Mouse (Mus musculus) frontal cortex, adult (tissue): Measurements from ENCODE around the gene Ncln.

Experiments used
- ATAC-seq: cut with Nextera tagmentation; 2 replicates; pipeline ENCODE4 v1.9.2; 2017; ENCODE audit warnings: mild to moderate bottlenecking, moderate library complexity, mixed read lengths; ENCODE audit not compliant: low TSS enrichment

Gene Ncln

DNA sequence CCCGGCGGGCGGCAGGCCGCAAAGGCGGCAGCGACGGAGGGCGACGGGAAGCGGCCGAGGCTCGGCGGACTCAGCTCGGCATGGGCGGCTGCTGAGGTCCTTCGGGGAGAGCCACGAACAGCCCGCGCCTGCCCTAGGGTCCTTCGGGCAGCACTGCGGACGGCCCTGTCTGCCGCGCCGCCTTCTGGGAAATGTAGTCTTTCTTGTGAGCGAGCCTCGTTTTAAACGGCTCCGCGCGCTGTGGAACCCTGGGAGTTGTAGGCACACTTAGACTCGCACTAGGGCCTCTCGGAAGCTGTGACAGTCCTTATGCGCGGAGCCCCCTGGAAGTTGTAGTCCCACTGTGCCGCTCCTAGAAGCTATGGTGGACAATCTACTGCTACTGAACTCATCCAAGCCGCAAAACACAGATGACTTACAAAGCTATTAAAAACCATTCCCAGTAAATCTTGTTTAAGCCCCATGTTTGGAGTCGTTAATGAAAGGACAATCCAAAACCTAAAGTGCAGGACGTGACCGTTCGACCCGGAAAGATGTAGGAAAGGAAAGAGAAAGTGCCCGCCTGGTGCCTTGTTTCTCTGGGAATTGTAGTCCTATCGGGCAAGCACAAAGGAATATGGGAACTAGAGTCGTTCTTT is at the start of gene Ncln:
Gene Ncln, minus strand, starts transcription at position 129 of the 638 bp plus-strand sequence.
- ATAC-seq = peak; percentile 92

DNA sequence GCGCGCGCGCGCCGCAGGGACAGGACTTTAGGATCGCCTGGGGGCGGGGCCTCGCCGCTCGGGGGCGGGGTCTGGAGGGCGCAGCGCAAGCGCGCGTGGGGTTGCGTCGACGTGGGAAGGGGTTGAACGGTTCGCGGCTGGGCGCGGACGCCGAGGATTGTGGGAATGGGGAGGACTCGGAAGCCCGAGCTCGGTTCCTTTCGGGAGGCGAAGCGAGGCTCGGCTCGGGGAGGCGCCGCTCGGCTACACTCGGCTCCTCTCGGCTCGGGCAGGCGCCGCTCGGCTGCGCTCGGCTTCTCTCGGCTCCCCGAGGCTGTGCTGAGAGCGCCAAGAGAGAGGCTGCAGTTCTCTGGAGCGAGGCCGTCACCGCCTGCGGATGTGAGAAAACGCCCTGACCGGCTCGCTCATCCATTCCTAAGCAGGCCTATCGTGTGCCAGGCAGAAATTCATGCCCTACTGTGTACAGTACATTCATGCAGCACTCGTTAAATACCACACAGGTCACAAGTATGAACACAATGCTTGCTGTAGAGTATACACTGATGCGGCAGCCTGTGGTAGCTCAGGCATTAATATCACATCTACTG is 49.1 kb upstream of the Ncln start, which contains the start of gene Gna11:
Gene Gna11, minus strand, starts transcription at position 30 of the 587 bp plus-strand sequence.
- ATAC-seq = peak; percentile 94

DNA sequence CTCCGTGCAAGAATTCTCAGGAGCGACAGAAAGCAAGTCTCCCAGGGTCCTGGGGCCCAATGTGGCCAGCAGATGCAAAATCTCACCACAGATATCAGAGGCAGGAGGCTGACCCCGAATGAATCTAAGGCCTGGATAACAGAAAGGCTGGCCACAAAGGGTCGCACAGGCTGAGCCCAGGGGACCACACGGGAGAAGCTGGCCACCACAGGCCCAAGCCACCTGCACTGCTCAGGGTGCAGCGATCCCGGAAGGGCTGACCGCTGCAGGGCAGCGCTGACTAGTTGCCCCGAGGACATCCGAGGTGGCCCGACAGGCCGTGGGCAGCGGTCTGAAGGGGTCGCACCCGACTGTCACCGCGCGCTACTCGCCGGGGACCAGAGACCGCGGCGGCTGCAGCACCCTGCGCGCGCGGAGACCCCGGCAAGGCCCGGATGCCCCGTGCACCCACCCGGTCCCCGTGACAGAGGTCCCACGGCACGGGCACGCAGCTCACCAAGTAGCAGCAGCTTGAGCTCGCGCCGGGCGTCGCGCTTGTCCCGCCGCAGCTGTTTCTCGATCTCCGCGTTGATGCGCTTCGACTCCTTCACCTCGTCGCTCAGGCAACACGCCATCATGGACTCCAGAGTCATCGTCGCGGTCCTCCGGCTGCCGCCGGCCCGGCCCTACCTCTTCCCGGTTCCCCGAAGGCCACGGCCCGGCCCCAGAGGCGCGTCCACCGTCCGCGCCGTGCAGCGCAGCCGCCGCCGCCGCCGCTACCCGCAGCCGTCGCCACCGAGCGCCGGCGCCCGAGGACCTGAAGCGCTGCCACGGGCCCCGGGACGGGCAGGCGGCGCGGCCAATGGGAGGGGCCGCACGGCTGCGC is 48.3 kb upstream of the Ncln start:
- 0 out of 2 replicates have a peak, but pooled peaks have one; percentile 0 for ATAC-seq

DNA sequence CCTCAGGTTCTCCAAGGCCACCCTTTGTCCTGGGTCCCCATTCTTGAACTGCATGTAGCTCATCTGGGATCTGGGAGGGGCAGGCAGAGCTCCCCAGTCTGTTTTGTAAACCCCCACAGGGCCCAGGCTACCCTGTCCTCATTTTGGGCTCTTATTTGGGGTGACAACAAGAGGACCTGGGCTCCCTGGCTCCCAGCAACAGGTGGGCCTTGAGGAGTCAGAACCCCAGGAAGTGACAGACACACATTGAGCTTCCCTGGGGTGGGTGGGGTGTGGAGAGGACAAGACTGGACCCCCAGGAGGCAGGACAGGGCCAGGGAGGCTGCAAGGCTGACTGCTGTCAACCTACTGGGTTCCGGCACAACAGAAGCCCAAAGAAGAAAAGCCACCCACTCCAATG is 47.4 kb upstream of the Ncln start:
- ATAC-seq = no peak

DNA sequence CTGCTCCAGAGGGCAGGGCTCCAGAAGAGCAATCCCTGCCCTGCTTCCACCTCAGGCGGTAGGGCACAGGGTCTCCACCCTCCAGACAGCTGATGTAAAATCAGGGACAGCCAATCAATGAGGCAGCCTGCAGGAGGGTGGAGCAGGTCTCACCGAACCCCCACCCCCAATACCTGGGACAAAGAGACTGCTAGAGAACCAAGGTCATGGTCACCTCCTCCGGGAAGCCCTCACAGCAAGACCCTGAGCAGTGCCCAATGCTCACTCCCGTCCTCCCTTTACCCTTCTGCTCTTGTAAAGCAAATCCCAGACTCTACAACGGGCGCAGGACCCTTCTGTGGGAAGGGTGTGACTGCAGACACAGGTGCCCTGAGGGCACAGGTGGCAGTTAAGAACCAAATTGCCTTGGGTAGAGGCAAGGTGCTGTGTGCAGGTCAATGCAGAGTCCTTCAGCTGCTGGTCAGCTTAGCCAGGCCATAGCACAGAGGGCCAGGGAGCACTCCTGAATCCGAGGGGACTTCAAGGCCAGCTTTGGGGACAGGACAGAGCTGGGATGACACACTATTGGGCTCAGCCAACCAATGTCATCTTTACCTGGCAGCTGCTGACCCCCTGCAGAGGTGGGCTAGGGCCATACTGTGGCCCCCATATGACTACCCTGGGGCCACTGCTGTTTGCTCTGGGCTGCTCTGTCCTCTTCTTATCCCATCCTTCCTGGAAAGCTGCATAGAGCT is 46.7 kb upstream of the Ncln start:
- no peak for ATAC-seq

DNA sequence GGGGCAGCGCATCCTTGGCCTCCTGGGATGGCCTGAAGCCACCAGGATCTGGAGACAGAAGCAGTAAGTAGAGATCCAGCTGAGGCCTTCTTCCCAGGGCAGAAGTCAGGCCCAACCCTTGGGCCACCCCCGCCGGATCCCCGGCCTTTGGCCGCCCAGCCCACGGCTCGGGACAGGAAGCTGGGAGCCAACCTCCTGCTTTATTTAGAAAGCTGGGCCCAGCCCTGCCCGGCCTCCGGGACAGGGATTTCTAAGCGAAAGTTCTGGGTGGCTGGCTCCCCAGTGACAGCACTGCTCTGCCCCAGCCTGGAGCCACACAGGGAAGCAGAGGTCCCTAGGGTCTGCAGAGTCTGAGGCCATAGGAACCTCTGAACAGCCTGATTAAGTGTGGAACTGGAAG is 45.6 kb upstream of the Ncln start:
- ATAC-seq = no peak

DNA sequence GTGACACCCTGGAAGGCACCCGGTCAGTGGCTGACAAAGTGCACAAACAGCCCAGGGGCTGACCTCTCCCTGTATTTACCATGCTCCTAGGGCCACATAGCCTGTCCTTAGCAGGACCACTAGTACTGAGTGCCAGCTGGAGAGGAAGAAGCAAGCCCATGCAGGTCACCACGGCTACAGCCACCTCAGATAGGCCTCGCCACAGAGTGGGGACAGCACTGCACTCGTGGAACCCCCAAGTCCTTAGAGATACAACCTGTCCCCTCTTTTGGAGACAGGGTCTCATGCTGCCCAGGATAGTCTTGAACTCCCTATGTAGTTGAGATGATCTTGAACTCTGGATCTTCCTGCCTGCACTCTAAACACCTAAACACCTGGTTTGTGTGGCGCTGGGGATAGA is 45.2 kb upstream of the Ncln start:
- no peak for ATAC-seq

DNA sequence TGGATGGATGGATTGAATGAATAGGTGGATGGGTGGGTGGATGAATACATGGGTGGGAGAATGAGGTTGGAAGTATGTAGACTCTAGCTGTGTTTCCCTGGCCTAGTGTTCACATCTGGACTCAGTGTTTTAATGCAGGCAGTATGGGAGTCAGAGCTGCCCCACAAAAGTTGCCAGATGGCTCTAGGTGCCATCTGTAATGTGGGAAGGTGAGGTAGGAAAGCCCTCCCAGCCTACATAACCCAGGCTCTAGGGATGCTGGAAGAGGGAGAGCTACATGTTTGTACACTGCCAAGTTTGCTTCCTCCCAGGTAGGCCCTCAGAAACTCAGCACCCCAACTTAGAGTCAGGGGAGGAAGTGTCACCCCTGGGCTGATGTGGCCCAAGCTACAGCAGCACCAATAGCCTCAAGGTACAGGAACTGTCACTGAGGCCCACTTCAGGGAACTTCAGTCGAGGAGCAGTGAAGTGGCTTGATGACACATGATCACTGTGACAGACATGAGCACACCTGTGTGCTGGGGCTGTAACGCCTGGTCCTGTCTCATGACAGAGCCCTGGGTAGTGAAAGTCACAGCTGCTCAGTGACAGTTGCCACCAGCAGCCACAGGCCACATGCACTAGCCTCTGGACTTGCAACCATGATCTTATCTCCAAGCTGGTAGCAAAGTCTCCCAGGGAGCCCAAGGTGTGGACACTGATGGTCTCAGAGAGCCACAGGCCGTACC is 42.3 kb upstream of the Ncln start:
- ATAC-seq = peak; percentile 47

DNA sequence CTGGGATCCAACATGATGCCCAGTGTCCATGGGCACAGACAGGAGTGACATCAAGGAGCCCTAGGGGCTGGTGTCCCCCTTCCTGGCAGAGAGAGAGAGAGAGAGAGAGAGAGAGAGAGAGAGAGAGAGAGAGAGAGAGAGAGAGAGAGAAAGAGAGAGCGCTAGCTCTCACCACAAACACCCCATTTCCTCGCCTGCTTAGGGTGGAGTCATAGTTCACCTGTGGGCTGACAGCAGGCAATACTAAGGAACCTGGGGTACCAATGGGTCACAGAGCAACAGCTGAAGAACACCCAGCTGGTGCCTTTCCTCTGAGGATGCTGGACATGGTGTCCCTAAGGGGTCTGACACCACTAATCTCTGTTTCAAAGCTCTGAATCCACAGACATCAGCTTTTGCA is 41.2 kb upstream of the Ncln start:
- no peak for ATAC-seq

DNA sequence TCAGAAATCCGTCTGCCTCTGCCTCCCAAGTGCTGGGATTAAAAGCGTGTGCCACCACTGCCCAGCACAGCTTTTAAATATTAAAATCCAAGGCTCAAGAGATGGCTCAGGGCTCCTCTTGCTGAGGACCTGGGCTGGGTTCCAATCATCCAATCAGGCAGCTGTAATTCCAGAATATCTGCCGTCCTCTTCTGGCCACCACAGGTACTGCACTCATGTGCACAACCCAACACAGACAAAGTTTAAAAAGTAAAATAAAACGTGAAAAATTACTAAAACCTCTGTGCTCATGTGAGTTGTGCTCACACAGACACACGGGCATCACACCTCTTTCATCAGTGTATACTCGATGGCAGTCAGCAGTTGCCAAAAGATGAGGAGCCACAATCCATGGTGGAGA is 40.5 kb upstream of the Ncln start:
- no peak for ATAC-seq

DNA sequence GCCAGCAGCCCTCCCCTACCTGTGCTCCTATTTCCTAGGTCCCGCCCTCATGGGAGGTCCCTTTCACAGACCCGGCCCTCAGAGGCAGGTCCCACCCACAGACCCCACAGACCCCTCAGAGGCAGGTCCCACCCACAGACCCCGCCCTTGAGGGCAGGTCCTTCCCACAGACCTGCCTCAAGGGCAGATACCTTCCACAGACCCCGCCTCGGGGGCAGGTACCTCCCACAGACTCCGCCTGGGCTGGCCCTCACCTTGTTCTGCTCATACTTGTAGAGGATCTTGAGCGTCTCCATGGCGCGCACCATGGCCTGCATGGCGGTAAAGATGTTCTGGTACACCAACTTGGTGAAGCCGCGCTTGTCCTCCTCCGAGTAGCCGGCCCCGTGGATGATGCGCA is 38.6 kb upstream of the Ncln start:
- ATAC-seq = no peak

DNA sequence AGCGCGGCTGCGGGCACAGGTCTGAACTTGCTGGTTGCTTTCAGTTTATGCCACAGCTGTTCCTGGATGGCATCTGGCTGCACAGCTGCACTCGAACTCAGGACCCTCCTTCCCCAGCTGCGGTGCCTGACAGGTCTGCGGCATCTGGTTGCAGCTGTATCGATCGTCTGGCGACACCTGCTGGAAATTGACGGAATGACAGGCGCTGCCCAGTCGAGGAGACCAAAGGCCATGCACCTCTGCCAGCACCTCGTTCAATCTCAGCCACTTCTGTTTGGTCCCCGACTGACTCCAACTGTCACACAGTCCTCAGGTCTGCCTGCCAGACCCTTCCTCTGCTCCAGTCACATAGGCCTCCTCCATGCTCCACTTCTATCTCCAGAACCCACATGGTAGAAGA is 30.6 kb upstream of the Ncln start:
- ATAC-seq = peak; percentile 41; the same call in 1 of the 2 replicates

DNA sequence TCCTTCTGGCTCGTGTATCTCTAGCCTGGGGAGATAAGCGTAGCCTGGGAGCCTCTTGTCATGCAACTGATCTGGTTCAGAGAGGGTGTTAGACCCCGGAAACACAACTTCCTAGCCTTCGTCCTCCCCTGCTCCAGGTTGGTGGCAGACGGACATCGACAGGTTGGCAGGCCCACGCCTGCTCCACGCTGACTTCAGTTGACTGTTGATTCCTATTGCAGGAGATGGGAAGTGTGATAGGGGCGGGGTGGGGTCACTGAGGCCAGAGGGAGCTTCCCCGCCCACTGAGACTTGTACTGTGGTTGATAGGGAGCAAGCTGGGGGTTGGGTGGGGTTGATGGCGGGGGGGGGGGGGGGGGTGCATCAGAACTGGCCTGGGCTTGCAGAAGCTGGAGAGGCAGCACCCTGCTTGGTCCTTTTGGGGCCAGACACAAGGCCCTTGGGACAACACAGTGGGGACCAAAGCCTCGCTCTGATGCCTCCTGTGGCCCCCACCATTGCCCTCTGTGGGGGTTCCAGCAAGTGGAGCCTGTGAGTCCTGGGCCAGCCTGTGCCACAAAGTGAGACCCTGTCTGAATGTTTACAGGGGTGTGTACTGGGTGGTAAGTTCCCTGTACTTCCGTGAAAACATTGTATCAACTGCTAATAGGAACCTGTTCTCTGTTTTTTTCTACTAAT is 29.0 kb upstream of the Ncln start:
- ATAC-seq = no peak

DNA sequence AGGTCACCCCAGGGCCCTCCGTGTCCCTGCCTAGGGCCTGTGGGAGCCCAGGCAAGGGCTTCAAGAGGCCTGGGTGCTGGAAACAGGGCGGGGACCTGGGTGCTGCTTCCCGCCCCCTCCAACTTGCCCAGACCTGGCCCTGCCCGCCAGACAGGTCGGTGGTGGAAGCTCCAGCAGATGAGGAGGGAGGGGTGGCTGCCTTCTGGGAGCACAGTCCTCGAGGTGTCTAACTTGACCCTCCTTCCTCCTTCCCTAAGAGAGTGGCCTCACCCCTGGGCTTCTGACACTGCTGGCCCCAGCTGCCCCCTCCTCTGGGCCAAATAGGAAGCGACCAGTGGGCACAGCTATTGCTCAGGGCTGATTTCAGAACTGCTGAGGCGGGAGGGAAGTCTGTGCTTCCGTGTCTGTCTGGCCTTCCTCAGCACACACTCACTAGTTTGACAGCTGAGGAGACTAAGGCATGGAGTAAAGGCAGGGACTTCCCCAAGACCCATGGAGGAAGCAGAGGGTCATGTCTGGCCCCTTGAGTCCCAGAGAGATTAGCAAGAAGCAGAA is 27.9 kb upstream of the Ncln start, which contains the start of gene Gna15:
Gene Gna15, minus strand, starts transcription at position 175 of the 555 bp plus-strand sequence.
- peak; percentile 17; the same call in 1 of the 2 replicates for ATAC-seq

DNA sequence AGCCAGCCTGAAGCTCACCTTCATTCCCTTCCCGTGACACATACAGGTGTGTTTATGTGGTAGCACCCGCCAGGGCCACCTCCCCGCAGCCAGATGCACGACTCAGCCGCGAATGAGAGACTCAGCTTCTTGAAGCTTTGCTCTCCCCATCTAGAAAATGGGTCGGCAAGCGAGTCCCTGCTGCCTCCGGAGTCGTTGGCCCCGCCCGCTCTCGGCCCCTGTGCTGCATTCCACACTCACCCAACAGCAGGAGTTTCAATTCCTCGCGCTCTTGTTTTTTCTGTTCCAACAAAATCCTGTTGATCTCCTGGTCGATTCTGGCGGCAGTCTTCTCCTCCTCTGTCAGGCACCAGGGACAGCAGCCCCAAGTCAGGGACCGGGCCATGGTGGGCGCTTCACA is 27.4 kb upstream of the Ncln start:
- no peak for ATAC-seq

DNA sequence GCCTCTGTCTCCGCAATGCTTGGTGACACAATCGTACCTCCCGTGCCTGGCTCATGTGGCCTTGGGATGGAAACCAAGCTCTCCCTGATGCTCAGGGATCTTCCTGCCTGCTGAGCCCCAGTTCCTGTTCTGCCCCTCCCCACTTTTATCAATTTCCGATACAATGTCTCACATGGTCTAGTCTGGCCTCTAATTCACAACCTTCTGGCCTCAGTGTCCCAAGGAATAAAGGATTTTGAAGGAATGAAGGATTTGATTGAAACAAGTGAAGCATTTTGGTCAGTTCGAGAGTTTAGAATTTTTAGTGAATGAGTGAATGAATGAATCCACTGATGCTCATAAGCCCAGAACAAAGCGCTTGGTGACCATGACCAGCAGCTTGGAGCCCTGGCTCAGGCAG is 26.9 kb upstream of the Ncln start:
- no peak for ATAC-seq

DNA sequence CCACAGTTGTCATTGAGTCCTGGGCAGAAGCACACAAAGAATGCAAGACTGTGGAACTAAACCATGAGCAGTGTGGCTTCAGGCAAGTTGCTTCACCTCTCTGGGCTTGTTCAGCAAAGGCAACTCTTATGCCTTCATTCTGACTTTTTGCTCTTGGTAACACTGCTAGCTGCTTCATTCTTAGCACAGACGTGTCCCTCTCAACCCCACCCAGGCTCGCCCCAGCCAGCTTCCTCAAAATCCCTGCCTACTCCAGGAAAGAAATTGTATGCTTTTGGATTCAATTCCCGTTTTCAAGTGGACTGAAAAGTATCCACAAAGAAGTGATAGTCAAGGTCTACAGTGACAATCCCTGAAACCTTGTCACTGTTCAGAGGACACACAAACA is 23.8 kb upstream of the Ncln start:
- no peak for ATAC-seq

DNA sequence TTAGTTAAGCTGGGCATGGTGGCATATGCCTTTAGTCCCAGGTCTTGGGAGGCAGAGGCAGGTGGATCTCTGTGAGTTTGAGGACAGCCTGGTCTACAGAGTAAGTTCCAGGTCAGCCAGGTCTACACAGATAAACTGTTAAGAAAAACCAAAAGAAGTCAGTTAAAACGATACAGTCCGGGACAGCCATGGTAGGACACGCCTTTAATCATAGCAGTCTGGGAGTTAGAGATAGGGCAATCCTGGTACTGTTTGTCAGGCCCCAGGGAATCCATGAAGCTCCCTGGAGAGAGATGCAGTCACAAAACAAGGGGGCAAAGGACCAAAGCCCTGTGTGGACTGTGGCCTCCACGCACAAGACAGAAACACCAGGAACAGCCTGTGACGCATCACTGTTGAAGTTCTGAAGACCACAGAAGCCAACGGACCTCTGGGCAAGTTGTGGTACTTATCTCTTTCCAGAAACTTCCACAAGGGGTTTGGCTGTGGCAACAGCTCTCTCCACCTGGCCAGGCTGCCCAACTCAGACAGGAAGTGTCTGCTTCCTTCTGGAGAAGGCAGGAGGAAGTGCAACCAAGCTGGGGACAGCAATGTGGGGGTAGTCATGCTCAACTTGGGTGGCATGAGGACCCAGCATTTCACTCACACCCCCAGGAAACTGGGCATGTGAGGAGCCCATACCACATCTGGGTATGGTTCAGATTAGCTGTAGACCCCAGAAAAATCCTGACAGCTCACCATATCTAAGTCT is 23.2 kb upstream of the Ncln start:
- no peak for ATAC-seq

DNA sequence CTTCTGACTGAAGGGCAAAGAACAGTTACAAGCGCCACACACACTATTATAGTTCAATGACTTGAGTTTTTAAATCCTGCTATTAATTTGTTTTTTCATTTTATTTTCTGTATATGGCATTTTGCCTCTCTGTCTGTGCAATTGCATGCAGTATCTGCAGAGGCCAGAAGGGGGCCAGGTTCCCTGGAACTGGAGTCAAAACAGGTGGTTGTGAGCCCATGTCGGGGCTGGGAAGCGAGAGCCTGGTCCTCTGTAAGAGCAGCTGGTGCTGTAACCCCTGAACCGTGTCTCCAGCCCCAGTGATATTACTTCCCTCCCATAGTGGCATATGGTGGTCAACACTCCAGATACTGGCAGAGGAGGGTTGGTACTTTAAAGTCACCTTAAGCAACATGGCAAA is 22.4 kb upstream of the Ncln start:
- no peak for ATAC-seq

DNA sequence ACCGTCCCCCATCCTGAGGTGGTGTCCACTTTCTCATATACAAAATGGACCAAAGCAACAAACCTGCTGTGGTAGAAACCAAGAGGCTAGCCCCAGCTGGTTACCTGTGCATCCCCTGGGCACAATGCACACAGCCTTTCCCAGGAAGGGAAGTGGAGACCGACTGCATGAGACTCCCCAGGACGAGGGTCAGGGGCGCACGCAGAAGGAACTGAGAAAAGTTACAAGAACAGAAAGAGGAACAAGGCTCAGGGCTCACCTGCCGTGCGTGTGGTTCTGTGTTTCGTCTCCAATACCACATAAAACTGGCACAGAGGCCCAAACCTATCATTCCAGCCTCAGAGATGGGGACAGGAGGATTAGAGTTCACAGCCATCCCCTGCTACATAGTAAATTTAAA is 21.0 kb upstream of the Ncln start:
- ATAC-seq = no peak
